Mouse (Mus musculus): ENCODE results near the gene Abcf1. TPM values are rescaled to one million over a fixed set of nuclear protein-coding genes. Genes with fewer than 3 reads are reported as not detected.

Abcf1 gene
- polyA plus RNA-seq, 1 experiment from 2014 or later = 117 TPM

DNA sequence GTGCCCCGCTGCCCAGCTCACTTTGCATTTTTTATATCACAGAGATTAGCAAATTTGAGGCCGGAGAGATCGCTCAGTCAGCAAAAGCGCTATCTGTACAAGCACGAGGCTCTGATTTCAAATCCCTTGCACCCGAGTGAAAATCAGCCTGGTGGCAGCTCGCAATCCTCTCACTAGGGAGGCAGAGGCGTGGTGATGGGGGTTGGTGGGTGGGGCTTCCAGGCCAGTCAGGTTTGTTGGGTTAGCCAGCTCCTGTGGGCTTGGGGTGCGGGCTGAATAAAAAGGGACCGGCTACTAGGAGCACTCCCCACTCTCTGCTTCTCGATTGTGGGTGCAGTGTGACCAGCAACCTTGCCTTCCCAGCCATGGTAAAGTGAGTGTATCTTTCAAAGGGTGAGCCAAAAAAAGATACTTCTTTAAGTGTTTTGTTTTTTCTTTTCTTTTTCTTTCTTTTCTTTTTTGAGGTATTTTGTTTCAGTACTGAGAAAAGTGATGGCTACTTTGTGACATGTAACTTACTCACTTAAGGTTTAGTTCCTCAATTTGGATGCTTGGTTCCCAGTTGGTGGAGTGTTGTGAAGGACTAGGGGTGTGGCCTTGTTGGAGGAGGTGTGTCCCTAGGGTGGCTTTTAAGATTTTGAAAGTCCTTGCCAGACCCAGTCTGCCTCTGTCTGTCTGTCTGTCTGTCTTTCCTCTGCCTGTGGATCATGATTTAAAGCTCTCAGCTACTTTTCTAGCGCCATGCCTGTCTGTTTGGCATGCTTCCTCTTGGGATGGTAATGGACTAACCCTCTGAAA, 28.4 kb upstream of the Abcf1 start:
- no peak overlapping the region for H3K9ac ChIP-seq
- H3K36me3 ChIP-seq (replicated peaks) = no peaks in the 10 kb centered on the region
- H3K4me3 ChIP-seq (replicated peaks) = no peak overlapping the region
- H3K9me3 ChIP-seq = no peaks in the 10 kb centered on the region
- no peaks in the 10 kb centered on the region for H3K27me3 ChIP-seq
- 52% methylated on average over 12 of the region's 12 CpGs for WGBS
- H3K4me1 ChIP-seq = peaks cover 23% of the 10 kb centered on the region
- no peak overlapping the region for H3K27ac ChIP-seq
- H3K4me2 ChIP-seq = no peak overlapping the region
- ATAC-seq (ENCODE audit: low FRiP score) = no peak

DNA sequence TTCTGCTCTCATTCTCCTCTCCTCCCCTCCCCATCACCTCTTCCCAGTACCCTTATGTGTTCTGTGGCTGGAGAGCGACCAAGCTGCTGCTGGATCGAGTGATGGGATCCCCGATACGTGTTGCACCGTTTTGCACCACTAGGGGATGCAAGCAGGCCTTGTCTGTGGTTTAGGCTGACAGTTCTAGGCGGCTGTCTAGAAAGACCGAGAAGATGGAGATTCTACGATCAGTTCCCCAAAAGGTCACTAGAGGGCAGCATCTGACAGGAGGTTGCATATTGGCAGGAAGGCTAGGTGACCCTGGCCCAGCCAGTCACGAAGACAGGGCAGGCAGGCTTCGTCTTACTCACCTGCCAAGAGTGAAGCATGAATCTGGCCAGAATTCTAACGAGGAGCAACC, 27.4 kb upstream of the Abcf1 start:
- H3K4me3 ChIP-seq (replicated peaks) = peak overlapping the region; percentile 3; the same call in 1 of the 2 replicates
- H3K36me3 ChIP-seq (replicated peaks) = no peaks in the 10 kb centered on the region
- H3K27ac ChIP-seq = no peak overlapping the region
- no peaks in the 10 kb centered on the region for H3K9me3 ChIP-seq
- ATAC-seq (ENCODE audit: low FRiP score) = peak; percentile 69
- H3K4me1 ChIP-seq = peaks cover 23% of the 10 kb centered on the region
- no peak overlapping the region for H3K9ac ChIP-seq
- no peak overlapping the region for H3K4me2 ChIP-seq
- WGBS = 3% methylated on average over 11 of the region's 11 CpGs
- no peaks in the 10 kb centered on the region for H3K27me3 ChIP-seq

DNA sequence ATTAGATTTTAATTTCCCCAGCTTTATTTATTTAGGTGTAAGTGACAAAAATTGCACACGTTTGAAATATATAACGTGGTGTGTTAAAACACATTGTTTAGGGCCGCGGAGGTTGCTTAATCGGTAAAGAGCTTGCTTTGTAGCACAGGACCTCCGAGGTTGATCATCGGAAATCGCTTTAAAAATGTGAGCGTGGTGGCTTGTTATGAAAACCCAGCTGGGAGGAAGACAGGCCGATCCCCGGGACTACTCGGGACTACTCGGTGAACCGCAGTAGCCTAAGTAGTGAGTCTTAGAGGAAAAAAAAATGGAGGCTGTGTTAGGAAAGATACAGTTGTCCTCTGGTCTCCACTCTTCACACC, 25.3 kb upstream of the Abcf1 start:
- Histone ChIP-seq H3K36me3 (replicated peaks) (no peaks in the 10 kb centered on the region), H3K27me3 (no peaks in the 10 kb centered on the region), H3K4me3 (replicated peaks) (peak overlapping the region; percentile 62), H3K9me3 (no peaks in the 10 kb centered on the region), H3K4me1 (peaks cover 23% of the 10 kb centered on the region), H3K4me2 (peak overlapping the region; percentile 74), H3K27ac (no peak overlapping the region), H3K9ac (peak overlapping the region; percentile 66)
- no peak for ATAC-seq (ENCODE audit: low FRiP score)
- WGBS = 5% methylated on average over 14 of the region's 14 CpGs

DNA sequence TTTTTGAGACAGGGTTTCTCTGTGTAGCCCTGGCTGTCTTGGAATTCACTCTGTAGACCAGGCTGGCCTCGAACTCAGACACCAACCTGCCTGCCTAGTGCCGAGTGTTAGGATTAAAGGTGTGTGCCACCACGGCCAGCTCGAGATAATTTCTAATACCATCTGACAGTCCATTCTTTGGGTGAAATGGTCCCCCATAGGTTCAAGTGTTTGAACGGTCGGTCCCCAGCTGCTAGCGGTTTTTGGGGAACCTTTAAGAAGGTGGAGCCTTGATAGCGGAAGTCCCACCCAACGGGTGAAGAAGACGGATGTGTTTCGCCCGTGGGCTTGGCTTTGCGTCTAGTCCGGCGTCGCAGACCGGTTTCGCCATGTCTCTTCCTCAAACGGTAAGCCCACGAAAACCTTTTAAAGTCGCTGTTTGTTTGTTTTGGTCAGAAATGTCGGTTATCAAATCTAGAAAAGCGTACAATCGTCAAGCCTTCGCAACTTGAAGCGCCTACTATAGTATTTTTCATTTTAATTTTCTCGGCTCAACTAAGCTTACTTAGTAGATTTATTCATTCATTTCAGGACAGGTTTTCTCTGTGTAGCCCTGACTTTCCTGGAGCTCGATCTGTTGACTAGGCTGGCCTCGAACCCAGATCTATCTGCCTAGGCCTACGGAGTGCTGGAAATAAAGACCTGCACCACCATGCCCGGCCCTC, 24.8 kb upstream of the Abcf1 start:
- WGBS = 3% methylated on average over 31 of the region's 31 CpGs
- peak overlapping the region; percentile 47; the same call in 1 of the 2 replicates for H3K27ac ChIP-seq

DNA sequence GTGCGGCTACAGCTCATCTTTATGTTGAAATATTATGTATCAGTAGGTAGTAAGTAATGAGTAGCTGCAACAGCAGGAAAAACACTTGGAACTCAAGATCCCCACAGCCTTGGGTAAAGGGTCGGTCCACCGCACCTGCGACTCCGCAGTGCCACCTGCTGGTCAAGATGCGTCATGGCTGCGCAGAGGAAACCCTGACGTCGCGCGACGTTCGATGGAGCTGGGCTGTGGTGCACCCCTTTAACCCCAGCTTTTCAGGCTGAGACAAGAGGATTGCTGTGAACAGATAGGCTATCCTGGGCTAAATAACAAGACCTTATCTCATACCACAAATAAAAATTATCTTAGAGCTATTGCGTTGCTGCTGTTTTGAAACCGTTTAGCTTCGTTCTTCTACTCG, 24.1 kb upstream of the Abcf1 start:
- H3K4me2 ChIP-seq = peak overlapping the region; percentile 44
- ATAC-seq (ENCODE audit: low FRiP score) = peak; percentile 69
- H3K27ac ChIP-seq = no peak overlapping the region
- H3K4me1 ChIP-seq = peaks cover 23% of the 10 kb centered on the region
- H3K9me3 ChIP-seq = no peaks in the 10 kb centered on the region
- H3K36me3 ChIP-seq (replicated peaks) = peaks cover 11% of the 10 kb centered on the region
- no peaks in the 10 kb centered on the region for H3K27me3 ChIP-seq
- 9% methylated on average over 17 of the region's 17 CpGs for WGBS
- H3K9ac ChIP-seq = no peak overlapping the region
- H3K4me3 ChIP-seq (replicated peaks) = peak overlapping the region; percentile 62

More for the DNA sequence above, 24.8 kb upstream of the Abcf1 start:
- no peaks in the 10 kb centered on the region for H3K27me3 ChIP-seq
- H3K4me3 ChIP-seq (replicated peaks) = peak overlapping the region; percentile 62
- peak; percentile 71 for ATAC-seq (ENCODE audit: low FRiP score)
- no peaks in the 10 kb centered on the region for H3K9me3 ChIP-seq
- H3K9ac ChIP-seq = peak overlapping the region; percentile 66
- peak overlapping the region; percentile 74 for H3K4me2 ChIP-seq
- peaks cover 4% of the 10 kb centered on the region; the same call in 1 of the 2 replicates for H3K36me3 ChIP-seq (replicated peaks)
- H3K4me1 ChIP-seq = peaks cover 23% of the 10 kb centered on the region

DNA sequence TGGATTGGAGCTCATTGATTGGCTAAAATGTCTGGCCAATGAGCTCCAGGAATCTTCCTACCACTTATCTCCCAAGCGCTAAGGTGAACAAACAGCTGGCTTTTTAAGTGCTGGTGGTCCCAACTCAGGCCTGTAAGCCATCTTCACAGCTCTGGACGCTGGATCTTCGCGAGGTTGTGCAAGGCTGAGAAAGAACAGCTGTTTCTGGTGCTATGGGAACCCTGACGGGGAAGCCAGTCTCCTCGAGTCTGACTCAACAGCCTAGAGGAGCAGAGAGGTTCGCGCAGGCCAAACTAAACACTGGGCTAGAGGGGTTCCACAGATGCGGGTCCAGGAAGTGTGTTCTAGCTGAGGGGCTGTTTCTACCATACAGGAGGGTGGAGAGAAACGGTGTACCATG, 22.2 kb upstream of the Abcf1 start:
- Histone ChIP-seq H3K9ac (no peak overlapping the region), H3K4me2 (no peak overlapping the region), H3K36me3 (replicated peaks) (peaks cover 30% of the 10 kb centered on the region), H3K27me3 (no peaks in the 10 kb centered on the region), H3K9me3 (no peaks in the 10 kb centered on the region), H3K4me3 (replicated peaks) (no peak overlapping the region), H3K4me1 (peaks cover 14% of the 10 kb centered on the region), H3K27ac (no peak overlapping the region)
- 53% methylated on average over 10 of the region's 10 CpGs for WGBS
- ATAC-seq (ENCODE audit: low FRiP score) = no peak

DNA sequence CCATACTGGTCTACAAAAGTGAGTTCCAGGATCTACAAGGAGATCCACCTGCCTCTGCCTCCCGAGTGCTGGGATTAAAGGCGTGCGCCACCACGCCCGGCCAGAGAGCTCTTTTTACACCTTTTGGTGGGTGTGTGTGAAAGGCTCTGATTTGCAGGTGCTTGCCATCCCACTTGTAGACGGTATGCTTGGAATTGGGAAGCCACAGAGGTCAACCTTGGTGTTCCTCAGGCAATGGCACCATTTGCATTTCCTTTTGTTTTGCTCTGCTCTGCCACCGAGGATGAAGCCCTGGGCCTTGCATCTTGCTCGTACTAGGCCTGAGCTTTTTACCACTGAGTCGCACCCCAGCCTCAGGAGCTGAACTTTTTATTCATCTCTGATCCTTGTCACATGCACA, 12.2 kb upstream of the Abcf1 start:
- Histone ChIP-seq H3K4me1 (peaks cover 22% of the 10 kb centered on the region), H3K4me3 (replicated peaks) (no peak overlapping the region), H3K9ac (no peak overlapping the region), H3K9me3 (no peaks in the 10 kb centered on the region), H3K27me3 (no peaks in the 10 kb centered on the region), H3K27ac (no peak overlapping the region), H3K36me3 (replicated peaks) (peaks cover 38% of the 10 kb centered on the region), H3K4me2 (no peak overlapping the region)
- WGBS = 87% methylated on average over 9 of the region's 9 CpGs
- no peak for ATAC-seq (ENCODE audit: low FRiP score)

DNA sequence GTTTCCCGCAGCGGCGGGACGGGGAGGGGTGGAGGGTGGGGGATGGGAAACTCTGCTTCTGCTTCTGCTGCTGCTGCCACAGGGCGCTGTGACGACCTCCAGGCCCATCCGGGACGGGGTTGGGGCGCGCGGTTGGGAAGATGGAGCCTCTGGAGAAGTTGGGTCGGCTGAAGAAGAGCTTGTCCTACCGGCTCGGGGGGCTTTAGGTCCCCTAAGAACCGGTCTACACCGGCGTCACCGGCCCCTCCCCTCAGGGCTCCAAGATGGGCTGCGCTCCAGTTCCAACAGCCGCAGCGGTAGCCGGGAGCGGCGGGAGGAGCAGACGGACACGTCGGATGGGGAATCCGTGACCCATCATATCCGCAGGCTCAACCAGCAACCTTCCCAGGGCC, 10.8 kb upstream of the Abcf1 start:
- ATAC-seq (ENCODE audit: low FRiP score) = peak; percentile 28
- H3K9ac ChIP-seq = peak overlapping the region; percentile 84
- H3K4me2 ChIP-seq = peak overlapping the region; percentile 90
- H3K4me1 ChIP-seq = peaks cover 22% of the 10 kb centered on the region
- H3K27ac ChIP-seq = peak overlapping the region; percentile 95
- no peaks in the 10 kb centered on the region for H3K27me3 ChIP-seq
- WGBS = 0% methylated on average over 23 of the region's 29 CpGs
- no peaks in the 10 kb centered on the region for H3K9me3 ChIP-seq
- H3K36me3 ChIP-seq (replicated peaks) = peaks cover 25% of the 10 kb centered on the region
- H3K4me3 ChIP-seq (replicated peaks) = peak overlapping the region; percentile 78

DNA sequence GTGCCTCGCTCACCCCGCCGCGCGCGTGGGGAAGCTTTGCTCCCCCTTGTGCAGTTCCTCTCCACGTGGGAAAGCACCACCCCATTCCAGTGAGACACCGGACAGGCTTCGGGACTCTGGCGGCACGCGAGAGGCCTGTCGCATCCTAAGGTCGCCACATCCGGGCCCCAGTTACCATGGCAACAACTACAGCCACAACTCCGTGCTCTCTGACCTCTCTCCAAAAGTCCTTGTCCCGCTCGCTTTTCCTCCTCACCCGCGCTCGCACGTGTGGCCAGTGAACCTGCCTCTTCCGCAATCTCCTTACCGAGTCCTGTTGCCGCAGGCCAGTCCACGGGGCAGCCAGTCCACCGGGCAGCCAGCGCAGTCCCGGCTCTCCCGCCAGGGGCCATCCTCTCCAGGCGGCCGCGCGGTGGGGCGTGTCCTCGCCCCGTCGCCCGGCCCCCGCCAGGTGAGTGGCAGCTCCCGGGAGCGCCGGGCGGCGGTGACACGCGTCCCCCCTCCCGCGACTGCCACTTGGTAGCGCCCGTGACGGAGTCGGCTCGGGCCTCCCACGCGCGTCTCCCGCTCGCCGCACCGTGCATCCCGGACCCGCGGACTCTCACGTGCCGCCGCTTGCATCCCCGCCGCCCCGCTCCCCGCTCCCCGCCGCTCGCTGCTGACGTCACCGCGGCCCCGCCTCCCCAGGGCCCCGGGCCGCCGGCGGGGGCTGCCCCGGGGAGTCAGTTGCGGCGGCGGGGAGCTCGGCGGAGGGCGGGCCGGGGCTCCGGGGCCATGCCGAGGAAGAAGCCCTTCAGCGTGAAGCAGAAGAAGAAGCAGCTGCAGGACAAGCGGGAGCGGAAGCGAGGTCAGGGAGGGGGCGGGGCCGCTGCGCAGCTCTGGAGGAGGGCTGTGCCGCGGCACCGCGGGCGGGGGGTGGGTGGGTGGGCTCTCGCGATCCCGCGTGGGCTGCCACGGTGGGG, 10.1 kb upstream of the Abcf1 start, which contains the start of the genes Gnl1 and Prr3:
Gnl1 (plus strand) TSS at position 451 of the 962 bp plus-strand sequence.
Prr3 (minus strand) TSS at position 836 of the 962 bp plus-strand sequence.
- H3K4me1 ChIP-seq = peaks cover 22% of the 10 kb centered on the region

DNA sequence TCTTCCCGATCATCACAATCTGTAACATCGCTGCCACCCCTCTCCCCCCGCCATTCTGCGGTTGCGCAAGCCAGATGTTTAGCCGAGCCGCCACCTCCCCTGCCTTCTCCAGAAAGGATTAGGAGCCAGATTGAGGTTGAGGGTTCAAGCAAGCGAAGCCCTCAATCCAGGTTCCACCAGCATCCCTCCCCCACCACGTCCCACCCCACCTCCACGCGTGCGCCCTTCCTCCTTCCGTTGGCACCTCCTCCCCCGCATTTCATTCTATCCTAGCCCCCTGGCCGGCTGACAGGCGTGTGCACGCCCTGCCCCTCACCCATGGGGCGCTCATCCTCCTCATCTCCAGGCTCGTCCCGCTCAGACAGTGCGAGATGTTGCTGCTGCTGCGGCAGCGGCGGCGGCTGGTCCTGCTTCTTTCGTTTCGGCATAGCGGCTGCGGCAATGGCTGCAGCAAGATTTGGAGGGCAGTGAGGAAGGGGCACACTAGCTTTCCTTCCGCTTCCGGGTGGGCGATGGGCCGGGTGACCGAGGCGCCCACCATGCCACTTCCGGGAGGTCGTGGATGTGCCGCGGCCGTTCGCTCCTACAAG, 9.3 kb upstream of the Abcf1 start:
- Histone ChIP-seq H3K36me3 (replicated peaks) (peaks cover 33% of the 10 kb centered on the region), H3K4me3 (replicated peaks) (peak overlapping the region; percentile 78), H3K9me3 (no peaks in the 10 kb centered on the region), H3K27me3 (no peaks in the 10 kb centered on the region), H3K9ac (peak overlapping the region; percentile 84), H3K27ac (peak overlapping the region; percentile 95), H3K4me1 (peaks cover 22% of the 10 kb centered on the region), H3K4me2 (peak overlapping the region; percentile 90)
- WGBS = under 1% methylated on average over 41 of the region's 41 CpGs
- ATAC-seq (ENCODE audit: low FRiP score) = peak; percentile 86

More for the DNA sequence above, 10.1 kb upstream of the Abcf1 start, which contains the start of the genes Gnl1 and Prr3:
- WGBS = under 1% methylated on average over 66 of the region's 109 CpGs
- no peaks in the 10 kb centered on the region for H3K9me3 ChIP-seq
- H3K4me3 ChIP-seq (replicated peaks) = peak within 1 kb of the TSS; percentile 78
- H3K27me3 ChIP-seq = no peaks in the 10 kb centered on the region
- peak within 1 kb of the TSS; percentile 95 for H3K27ac ChIP-seq
- peak within 1 kb of the TSS; percentile 84 for H3K9ac ChIP-seq
- peaks cover 28% of the 10 kb centered on the region for H3K36me3 ChIP-seq (replicated peaks)
- peak; percentile 86 for ATAC-seq (ENCODE audit: low FRiP score)
- peak within 1 kb of the TSS; percentile 90 for H3K4me2 ChIP-seq

DNA sequence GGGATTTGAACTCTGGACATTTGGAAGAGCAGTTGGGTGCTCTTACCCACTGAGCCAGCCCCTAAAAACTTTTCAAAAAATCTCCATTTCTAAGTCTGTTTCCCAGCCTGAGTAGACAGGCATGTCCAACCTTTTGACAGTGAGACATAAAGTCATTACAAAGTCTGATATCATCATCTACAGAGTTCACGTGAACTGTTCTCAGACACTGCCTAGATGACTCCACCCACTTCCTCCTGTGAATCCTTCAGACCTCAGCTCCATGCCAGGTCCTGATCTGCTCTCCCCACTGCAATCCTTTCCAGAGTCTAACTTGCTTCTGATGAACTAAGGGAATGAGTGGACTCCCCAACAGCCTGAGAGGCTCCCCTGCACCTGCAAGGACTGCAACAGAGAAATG, 2.6 kb upstream of the Abcf1 start:
- H3K4me3 ChIP-seq (replicated peaks) = no peak overlapping the region
- H3K36me3 ChIP-seq (replicated peaks) = peaks cover 33% of the 10 kb centered on the region
- H3K9ac ChIP-seq = no peak overlapping the region
- ATAC-seq (ENCODE audit: low FRiP score) = no peak
- H3K9me3 ChIP-seq = no peaks in the 10 kb centered on the region
- WGBS = 83% methylated on average over 1 of the region's 1 CpGs
- no peaks in the 10 kb centered on the region for H3K27me3 ChIP-seq
- H3K4me2 ChIP-seq = no peak overlapping the region
- peaks cover 23% of the 10 kb centered on the region for H3K4me1 ChIP-seq
- no peak overlapping the region for H3K27ac ChIP-seq

Measured in forebrain, embryonic 12.5 days (tissue).